Mouse (Mus musculus) spleen, adult 2 months (tissue): ENCODE results near the gene Lrrc47.

Experiments
- CTCF ChIP-seq: fragments of 200-500 bp; IDR thresholded peaks from 2 replicates; pipeline ENCODE4 v1.5.1; 2011; ENCODE audit warnings: mild to moderate bottlenecking, inconsistent platforms; ENCODE audit not compliant: insufficient read depth, insufficient read length, insufficient replicate concordance; ENCODE audit errors: extremely low read depth
- POLR2A ChIP-seq: fragments of 200-500 bp; IDR thresholded peaks from 2 replicates; pipeline ENCODE4 v1.6.1; 2011; ENCODE audit warnings: low read depth, low read length, inconsistent platforms

DNA sequence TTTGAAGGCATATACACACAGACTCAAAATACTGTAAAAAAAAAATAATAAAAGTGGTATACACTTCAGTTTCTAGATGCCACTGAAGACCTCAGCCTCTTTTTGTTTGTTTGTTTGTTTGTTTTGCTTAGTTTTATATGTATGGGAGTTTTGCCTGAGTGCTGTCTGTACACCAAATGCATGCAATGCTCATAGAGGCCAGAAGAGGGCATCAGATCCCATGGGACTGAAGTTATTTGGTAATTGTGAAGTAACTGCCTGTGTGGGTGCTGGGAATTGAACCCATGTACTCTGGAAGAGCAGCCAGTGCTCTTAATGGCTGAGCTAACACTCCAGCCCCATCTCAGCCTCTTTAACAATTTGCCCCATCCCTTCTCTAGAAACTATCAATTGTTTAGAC lies 17.1 kb downstream of the Lrrc47 start:
- TF ChIP-seq CTCF (no peak), POLR2A (no peak)
